Mouse (Mus musculus) midbrain, postnatal 0 days (tissue): ENCODE measurements at regions not wholly inside any gene's neighbourhood (a gene's known extent, or its start where the extent isn't known, plus 50 kb on each side); places are given as distances from the start of the nearest gene placed in this dataset.
A peak's percentile ranks its signal among the peaks of the same experiment; 100 is the strongest.

Experiments
- ATAC-seq: fragments of 200-750 bp; cut with Nextera tagmentation; 2 replicates; pipeline ENCODE4 v1.8.0; 2017; ENCODE audit warnings: moderate number of reproducible peaks, mild to moderate bottlenecking, moderate TSS enrichment, moderate library complexity; ENCODE audit not compliant: low FRiP score
- DNase-seq: peaks from one replicate; pipeline ENCODE4 v3.0.0-alpha.2; 2015; ENCODE audit warnings: low spot score
- H3K27ac ChIP-seq: fragments of 300-500 bp; sonication (generic); 2 replicates; pipeline ENCODE4 v1.5.1; 2014; ENCODE audit warnings: low read depth, mild to moderate bottlenecking, low read length, mixed read lengths
- H3K27me3 ChIP-seq: fragments of 300-500 bp; sonication (generic); 2 replicates; pipeline ENCODE4 v1.6.1; 2014; ENCODE audit warnings: low read length, control low read depth, mixed read lengths; ENCODE audit not compliant: insufficient read depth
- H3K36me3 ChIP-seq: fragments of 300-500 bp; sonication (generic); 2 replicates; pipeline ENCODE4 v1.6.1; 2014; ENCODE audit warnings: low read length, control low read depth, mixed read lengths; ENCODE audit not compliant: insufficient read depth
- H3K4me1 ChIP-seq: fragments of 300-500 bp; sonication (generic); 2 replicates; pipeline ENCODE4 v1.6.1; 2014; ENCODE audit warnings: mild to moderate bottlenecking, control low read depth, antibody characterized with exemption, low read length, mixed read lengths; ENCODE audit not compliant: insufficient read depth
- H3K4me2 ChIP-seq: fragments of 300-500 bp; sonication (generic); 2 replicates; pipeline ENCODE4 v1.6.1; 2014; ENCODE audit warnings: low read depth, mild to moderate bottlenecking, low read length, mixed read lengths; ENCODE audit not compliant: poor library complexity, severe bottlenecking
- H3K4me3 ChIP-seq: fragments of 300-500 bp; sonication (generic); 2 replicates; pipeline ENCODE4 v1.5.1; 2014; ENCODE audit warnings: low read depth, mild to moderate bottlenecking, low read length, moderate library complexity
- H3K9ac ChIP-seq: fragments of 300-500 bp; sonication (generic); replicated peaks from 2 replicates; pipeline ENCODE4 v1.6.1; 2014; ENCODE audit warnings: mild to moderate bottlenecking, low read length, moderate library complexity, mixed read lengths; ENCODE audit not compliant: poor library complexity, severe bottlenecking
- H3K9me3 ChIP-seq: fragments of 300-500 bp; sonication (generic); 2 replicates; pipeline ENCODE4 v1.6.1; 2016; ENCODE audit warnings: low read length, control low read depth
- CTCF ChIP-seq: IDR thresholded peaks from 2 replicates; pipeline ENCODE4 v1.5.1; 2016; ENCODE audit warnings: antibody characterized with exemption, mild to moderate bottlenecking
- WGBS: fragments of 180-500 bp; shearing (Covaris S2); extraction: QIAGEN DNeasy Blood & Tissue Kit; methylation state at CpG from one replicate; pipeline ENCODE4 v1.1.7; 2014; 5-methylcytosine and 5-hydroxymethylcytosine counted together

- ATAC-seq (no peak), DNase-seq (peak; percentile 62)
- H3K4me2 ChIP-seq = no peak overlapping the region
- H3K9me3 ChIP-seq = no peaks in the 10 kb centered on the region
- no peak overlapping the region for H3K9ac ChIP-seq
- no peaks in the 10 kb centered on the region for H3K36me3 ChIP-seq
- no peak for TF ChIP-seq CTCF
- H3K4me3 ChIP-seq = no peak overlapping the region
- H3K27ac ChIP-seq = no peak overlapping the region
- H3K27me3 ChIP-seq = no peaks in the 10 kb centered on the region
- 32% methylated on average over 2 of the region's 2 CpGs for WGBS
- no peaks in the 10 kb centered on the region for H3K4me1 ChIP-seq
These were observed 79.3 kb upstream of the Csf3r start for GRCm38 (mm10) chr4:125945062-125945461.

- Histone ChIP-seq H3K36me3 (no peaks in the 10 kb centered on the region), H3K4me3 (no peak overlapping the region), H3K9ac (no peak overlapping the region), H3K4me2 (no peak overlapping the region), H3K27me3 (0 out of 2 replicates have a peak, but pooled peaks cover 3% of the 10 kb centered on the region), H3K27ac (no peak overlapping the region), H3K9me3 (no peaks in the 10 kb centered on the region), H3K4me1 (no peaks in the 10 kb centered on the region)
- ATAC-seq (no peak), DNase-seq (no peak)
- TF ChIP-seq CTCF = no peak
- 53% methylated on average over 9 of the region's 9 CpGs for WGBS
These were observed 64.9 kb upstream of the Csf3r start for GRCm38 (mm10) chr4:125959426-125959825.

DNA sequence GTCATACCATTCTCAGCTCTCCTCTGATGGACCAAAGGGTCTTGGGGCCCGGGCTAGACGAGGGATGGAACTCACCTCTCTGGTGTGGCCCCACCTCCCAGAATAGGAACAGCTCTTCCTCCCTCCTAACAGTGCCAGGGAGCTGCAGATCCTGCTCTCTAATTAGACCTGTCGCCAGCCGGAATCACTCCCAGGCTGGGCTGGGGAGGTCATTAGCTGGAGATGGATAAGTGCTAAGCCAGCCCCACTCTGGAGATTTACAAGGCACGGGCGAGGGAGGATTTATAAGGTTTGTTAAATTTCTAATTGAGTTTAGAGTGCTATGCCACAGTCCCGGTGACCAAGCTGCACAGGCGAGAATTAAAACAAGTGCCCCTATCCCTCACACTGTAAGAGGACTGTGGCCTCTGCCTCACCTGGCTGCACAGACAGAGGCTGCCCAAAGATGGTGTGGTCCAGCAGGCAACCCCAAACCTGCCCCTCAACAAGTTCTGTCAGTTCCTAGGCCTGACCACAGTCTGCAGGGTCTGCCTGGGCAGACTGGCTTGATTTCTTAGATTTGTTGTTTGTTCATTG, 63.6 kb upstream of the Csf3r start:
- Histone ChIP-seq H3K27me3 (0 out of 2 replicates have a peak, but pooled peaks cover 3% of the 10 kb centered on the region), H3K4me1 (no peaks in the 10 kb centered on the region), H3K27ac (no peak overlapping the region), H3K36me3 (no peaks in the 10 kb centered on the region), H3K9me3 (no peaks in the 10 kb centered on the region), H3K4me3 (no peak overlapping the region), H3K9ac (no peak overlapping the region), H3K4me2 (no peak overlapping the region)
- WGBS = 60% methylated on average over 8 of the region's 8 CpGs
- no peak for TF ChIP-seq CTCF
- ATAC-seq (no peak), DNase-seq (no peak)

DNA sequence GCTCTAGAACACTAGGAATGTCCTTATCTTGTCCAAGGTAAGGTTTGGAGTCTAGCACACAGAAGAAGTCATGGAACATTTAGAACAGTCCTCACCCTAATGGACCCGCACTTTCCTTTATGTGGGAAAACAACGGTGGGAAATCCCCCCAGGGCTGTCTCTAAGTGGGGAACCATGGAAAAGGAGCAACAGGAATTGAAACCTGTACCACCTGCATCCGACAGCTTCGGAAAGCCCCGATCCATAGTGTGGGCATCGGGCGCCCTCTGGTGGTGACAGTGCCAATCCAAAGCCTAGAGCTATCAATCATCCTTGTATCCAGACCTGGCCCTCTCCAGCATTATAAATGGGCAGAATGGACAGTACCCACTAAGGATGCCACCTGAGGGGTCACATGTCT, 61.7 kb upstream of the Csf3r start:
- peak; percentile 96 for TF ChIP-seq CTCF
- WGBS = 8% methylated on average over 7 of the region's 7 CpGs
- Histone ChIP-seq H3K4me2 (no peak overlapping the region), H3K4me1 (no peaks in the 10 kb centered on the region), H3K27me3 (0 out of 2 replicates have a peak, but pooled peaks cover 3% of the 10 kb centered on the region), H3K9me3 (no peaks in the 10 kb centered on the region), H3K9ac (no peak overlapping the region), H3K36me3 (no peaks in the 10 kb centered on the region), H3K27ac (no peak overlapping the region), H3K4me3 (no peak overlapping the region)
- DNase-seq (peak; percentile 84), ATAC-seq (peak; percentile 44; the same call in 1 of the 2 replicates)
